Mouse (Mus musculus): ENCODE data around the gene Mpped2. TPM values are rescaled to one million over a fixed set of nuclear protein-coding genes. Genes with fewer than 3 reads are reported as not detected.

Gene Mpped2
- polyA plus RNA-seq, 1 experiment from 2014 or later: 33.9 TPM

- peaks cover 3% of the 10 kb centered on the region; the same call in 1 of the 2 replicates for H3K36me3 ChIP-seq (ENCODE audit: control insufficient read depth, insufficient read depth)
- H3K9ac ChIP-seq (ENCODE audit: low read length): no peak overlapping the region
- H3K27ac ChIP-seq (ENCODE audit: low read length): no peak overlapping the region
- no peaks in the 10 kb centered on the region for H3K27me3 ChIP-seq (ENCODE audit: control insufficient read depth, insufficient read depth, low read length)
- ATAC-seq (replicated peaks; ENCODE audit: extremely low read depth, insufficient read depth, low FRiP score): no peak
- 94% methylated on average over 2 of the region's 2 CpGs for WGBS
- no peak overlapping the region for H3K4me2 ChIP-seq (ENCODE audit: low read depth, low read length)
- H3K9me3 ChIP-seq (replicated peaks; ENCODE audit: control insufficient read depth, low read length): no peaks in the 10 kb centered on the region
- H3K4me3 ChIP-seq (ENCODE audit: low read length): no peak overlapping the region
- no peaks in the 10 kb centered on the region for H3K4me1 ChIP-seq (ENCODE audit: control insufficient read depth, insufficient read depth, low read length)
Measured at GRCm38 (mm10) chr2:106870886-106871285, 177.8 kb downstream of the Mpped2 start.

GRCm38 (mm10) chr2:106873166-106873565, 180.1 kb downstream of the Mpped2 start:
- H3K36me3 ChIP-seq (ENCODE audit: control insufficient read depth, insufficient read depth): peaks cover 3% of the 10 kb centered on the region; the same call in 1 of the 2 replicates
- H3K27ac ChIP-seq (ENCODE audit: low read length): no peak overlapping the region
- ATAC-seq (replicated peaks; ENCODE audit: extremely low read depth, insufficient read depth, low FRiP score): no peak
- WGBS: 78% methylated on average over 9 of the region's 9 CpGs
- no peak overlapping the region for H3K4me3 ChIP-seq (ENCODE audit: low read length)
- no peaks in the 10 kb centered on the region for H3K9me3 ChIP-seq (replicated peaks; ENCODE audit: control insufficient read depth, low read length)
- no peak overlapping the region for H3K9ac ChIP-seq (ENCODE audit: low read length)
- H3K27me3 ChIP-seq (ENCODE audit: control insufficient read depth, insufficient read depth, low read length): no peaks in the 10 kb centered on the region
- no peak overlapping the region for H3K4me2 ChIP-seq (ENCODE audit: low read depth, low read length)
- H3K4me1 ChIP-seq (ENCODE audit: control insufficient read depth, insufficient read depth, low read length): no peaks in the 10 kb centered on the region

- H3K36me3 ChIP-seq (ENCODE audit: control insufficient read depth, insufficient read depth): no peaks in the 10 kb centered on the region
- H3K4me3 ChIP-seq (ENCODE audit: low read length): no peak overlapping the region
- peaks cover 2% of the 10 kb centered on the region; the same call in 1 of the 2 replicates for H3K4me1 ChIP-seq (ENCODE audit: control insufficient read depth, insufficient read depth, low read length)
- no peak overlapping the region for H3K4me2 ChIP-seq (ENCODE audit: low read depth, low read length)
- no peak for ATAC-seq (replicated peaks; ENCODE audit: extremely low read depth, insufficient read depth, low FRiP score)
- 58% methylated on average over 8 of the region's 8 CpGs for WGBS
- no peak overlapping the region for H3K9ac ChIP-seq (ENCODE audit: low read length)
- H3K27me3 ChIP-seq (ENCODE audit: control insufficient read depth, insufficient read depth, low read length): no peaks in the 10 kb centered on the region
- H3K9me3 ChIP-seq (replicated peaks; ENCODE audit: control insufficient read depth, low read length): no peaks in the 10 kb centered on the region
- no peak overlapping the region for H3K27ac ChIP-seq (ENCODE audit: low read length)
Measured at GRCm38 (mm10) chr2:106883390-106883789, 190.3 kb downstream of the Mpped2 start.

- Histone ChIP-seq H3K9me3 (replicated peaks; ENCODE audit: control insufficient read depth, low read length) (no peaks in the 10 kb centered on the region), H3K4me3 (ENCODE audit: low read length) (no peak overlapping the region), H3K36me3 (ENCODE audit: control insufficient read depth, insufficient read depth) (no peaks in the 10 kb centered on the region), H3K9ac (ENCODE audit: low read length) (no peak overlapping the region), H3K27ac (ENCODE audit: low read length) (no peak overlapping the region), H3K4me1 (ENCODE audit: control insufficient read depth, insufficient read depth, low read length) (peaks cover 13% of the 10 kb centered on the region), H3K27me3 (ENCODE audit: control insufficient read depth, insufficient read depth, low read length) (no peaks in the 10 kb centered on the region), H3K4me2 (ENCODE audit: low read depth, low read length) (no peak overlapping the region)
- no peak for ATAC-seq (replicated peaks; ENCODE audit: extremely low read depth, insufficient read depth, low FRiP score)
- 92% methylated on average over 5 of the region's 5 CpGs for WGBS
Measured at GRCm38 (mm10) chr2:106888174-106888573, 195.1 kb downstream of the Mpped2 start.

- no peaks in the 10 kb centered on the region for H3K36me3 ChIP-seq (ENCODE audit: control insufficient read depth, insufficient read depth)
- H3K4me1 ChIP-seq (ENCODE audit: control insufficient read depth, insufficient read depth, low read length): peaks cover 11% of the 10 kb centered on the region
- no peak overlapping the region for H3K4me3 ChIP-seq (ENCODE audit: low read length)
- peak; percentile 37; the same call in 1 of the 2 replicates for ATAC-seq (replicated peaks; ENCODE audit: extremely low read depth, insufficient read depth, low FRiP score)
- H3K4me2 ChIP-seq (ENCODE audit: low read depth, low read length): peak overlapping the region; percentile 24
- no peak overlapping the region for H3K9ac ChIP-seq (ENCODE audit: low read length)
- no peaks in the 10 kb centered on the region for H3K27me3 ChIP-seq (ENCODE audit: control insufficient read depth, insufficient read depth, low read length)
- no peaks in the 10 kb centered on the region for H3K9me3 ChIP-seq (replicated peaks; ENCODE audit: control insufficient read depth, low read length)
- H3K27ac ChIP-seq (ENCODE audit: low read length): no peak overlapping the region
- 8% methylated on average over 3 of the region's 3 CpGs for WGBS
Measured at GRCm38 (mm10) chr2:106889297-106890000, 196.4 kb downstream of the Mpped2 start.

GRCm38 (mm10) chr2:106893376-106893775, 200.3 kb downstream of the Mpped2 start:
- peaks cover 11% of the 10 kb centered on the region for H3K4me1 ChIP-seq (ENCODE audit: control insufficient read depth, insufficient read depth, low read length)
- WGBS: 70% methylated on average over 3 of the region's 3 CpGs
- no peak for ATAC-seq (replicated peaks; ENCODE audit: extremely low read depth, insufficient read depth, low FRiP score)
- H3K4me3 ChIP-seq (ENCODE audit: low read length): no peak overlapping the region
- H3K27ac ChIP-seq (ENCODE audit: low read length): no peak overlapping the region
- H3K36me3 ChIP-seq (ENCODE audit: control insufficient read depth, insufficient read depth): no peaks in the 10 kb centered on the region
- no peaks in the 10 kb centered on the region for H3K9me3 ChIP-seq (replicated peaks; ENCODE audit: control insufficient read depth, low read length)
- no peak overlapping the region for H3K9ac ChIP-seq (ENCODE audit: low read length)
- no peaks in the 10 kb centered on the region for H3K27me3 ChIP-seq (ENCODE audit: control insufficient read depth, insufficient read depth, low read length)
- no peak overlapping the region for H3K4me2 ChIP-seq (ENCODE audit: low read depth, low read length)

- Histone ChIP-seq H3K36me3 (ENCODE audit: control insufficient read depth, insufficient read depth) (no peaks in the 10 kb centered on the region), H3K4me1 (ENCODE audit: control insufficient read depth, insufficient read depth, low read length) (no peaks in the 10 kb centered on the region), H3K27me3 (ENCODE audit: control insufficient read depth, insufficient read depth, low read length) (no peaks in the 10 kb centered on the region), H3K9me3 (replicated peaks; ENCODE audit: control insufficient read depth, low read length) (no peaks in the 10 kb centered on the region), H3K4me3 (ENCODE audit: low read length) (no peak overlapping the region), H3K27ac (ENCODE audit: low read length) (no peak overlapping the region), H3K9ac (ENCODE audit: low read length) (no peak overlapping the region), H3K4me2 (ENCODE audit: low read depth, low read length) (no peak overlapping the region)
- 32% methylated on average over 11 of the region's 11 CpGs for WGBS
- ATAC-seq (replicated peaks; ENCODE audit: extremely low read depth, insufficient read depth, low FRiP score): no peak
Measured at GRCm38 (mm10) chr2:106895326-106896023, 202.4 kb downstream of the Mpped2 start.

GRCm38 (mm10) chr2:106896024-106896384, 202.9 kb downstream of the Mpped2 start:
- no peaks in the 10 kb centered on the region for H3K27me3 ChIP-seq (ENCODE audit: control insufficient read depth, insufficient read depth, low read length)
- no peaks in the 10 kb centered on the region for H3K4me1 ChIP-seq (ENCODE audit: control insufficient read depth, insufficient read depth, low read length)
- ATAC-seq (replicated peaks; ENCODE audit: extremely low read depth, insufficient read depth, low FRiP score): no peak
- H3K27ac ChIP-seq (ENCODE audit: low read length): no peak overlapping the region
- H3K9ac ChIP-seq (ENCODE audit: low read length): no peak overlapping the region
- no peaks in the 10 kb centered on the region for H3K36me3 ChIP-seq (ENCODE audit: control insufficient read depth, insufficient read depth)
- no peak overlapping the region for H3K4me2 ChIP-seq (ENCODE audit: low read depth, low read length)
- no peak overlapping the region for H3K4me3 ChIP-seq (ENCODE audit: low read length)
- 38% methylated on average over 4 of the region's 4 CpGs for WGBS
- no peaks in the 10 kb centered on the region for H3K9me3 ChIP-seq (replicated peaks; ENCODE audit: control insufficient read depth, low read length)

- H3K27ac ChIP-seq (ENCODE audit: low read length): no peak overlapping the region
- no peaks in the 10 kb centered on the region for H3K4me1 ChIP-seq (ENCODE audit: control insufficient read depth, insufficient read depth, low read length)
- ATAC-seq (replicated peaks; ENCODE audit: extremely low read depth, insufficient read depth, low FRiP score): no peak
- H3K4me3 ChIP-seq (ENCODE audit: low read length): no peak overlapping the region
- H3K9ac ChIP-seq (ENCODE audit: low read length): no peak overlapping the region
- 81% methylated on average over 6 of the region's 6 CpGs for WGBS
- H3K36me3 ChIP-seq (ENCODE audit: control insufficient read depth, insufficient read depth): no peaks in the 10 kb centered on the region
- H3K27me3 ChIP-seq (ENCODE audit: control insufficient read depth, insufficient read depth, low read length): no peaks in the 10 kb centered on the region
- no peak overlapping the region for H3K4me2 ChIP-seq (ENCODE audit: low read depth, low read length)
- H3K9me3 ChIP-seq (replicated peaks; ENCODE audit: control insufficient read depth, low read length): no peaks in the 10 kb centered on the region
Measured at GRCm38 (mm10) chr2:106911951-106912480, 218.9 kb downstream of the Mpped2 start.
